16 mouse cellular contexts compared by ENCODE assay signal in genomic region chr4:133121974-133122637, GRCm38 (mm10). TPM values are rescaled to one million over a fixed set of nuclear protein-coding genes. Genes with fewer than 3 reads are reported as not detected.
DNase-seq lines count a peak whose midpoint lies in the region; ATAC-seq lines count a peak whose summit lies in the region.
"Had no signal": no experiment of that assay in that cellular context is flagged by ENCODE, and none has a peak within 500 bp of the region (broad histone marks: within the 10 kb centered on the region; RNA-seq: fewer than 3 reads in every experiment).

No protein-coding gene starts in this region.

- H3K9me3 ChIP-seq in intestine, embryonic 15.5 days: no peaks in the 10 kb centered on the region
- H3K9me3 ChIP-seq: embryonic facial prominence, embryonic 15.5 days; forebrain, embryonic 15.5 days; midbrain, embryonic 12.5 days had no signal

- no peaks in the 10 kb centered on the region for H3K36me3 ChIP-seq in intestine, embryonic 15.5 days
- H3K36me3 ChIP-seq: embryonic facial prominence, embryonic 15.5 days; forebrain, embryonic 15.5 days; midbrain, embryonic 12.5 days had no signal

- no peak overlapping the region for H3K4me2 ChIP-seq in intestine, embryonic 15.5 days (replicated peaks)
- H3K4me2 ChIP-seq: embryonic facial prominence, embryonic 15.5 days; forebrain, embryonic 15.5 days; midbrain, embryonic 12.5 days had no signal

- DNase-seq in gastrocnemius, postnatal 25 days: peak; percentile 16
- DNase-seq in gastrocnemius, adult 8-10 months (ENCODE audit: low spot score in 2 of 2): no peak
- peak; percentile 18 to 31 for DNase-seq in kidney, postnatal 36 days
- DNase-seq in kidney, adult 9 months: no peak
- DNase-seq in ES-CJ7 (ENCODE audit: low read depth, low spot score): peak; percentile 99
- no peak for DNase-seq in layer of hippocampus, postnatal 10 days (ENCODE audit: low spot score in 2 of 2)
- no peak for DNase-seq in frontal cortex, postnatal 10 days (ENCODE audit: low spot score in 2 of 2)
- DNase-seq: cerebellum, postnatal 36 days; layer of hippocampus, adult 9-11 months; liver, postnatal 0 days; thymus, postnatal 36 days had no signal

- WGBS in intestine, embryonic 15.5 days: 15% methylated on average over 5 of the region's 5 CpGs

- peak; percentile 58 for ATAC-seq in intestine, embryonic 15.5 days
- ATAC-seq: forebrain, embryonic 15.5 days; hindbrain, postnatal 0 days; liver, postnatal 0 days had no signal

- peak overlapping the region; percentile 18; the same call in 1 of the 2 replicates for H3K27ac ChIP-seq in intestine, embryonic 15.5 days
- H3K27ac ChIP-seq: forebrain, embryonic 15.5 days; hindbrain, postnatal 0 days; midbrain, embryonic 12.5 days had no signal

- H3K9ac ChIP-seq in intestine, embryonic 15.5 days: no peak overlapping the region
- H3K9ac ChIP-seq: embryonic facial prominence, embryonic 15.5 days; forebrain, embryonic 15.5 days; liver, postnatal 0 days; midbrain, embryonic 12.5 days had no signal

- no peaks in the 10 kb centered on the region for H3K27me3 ChIP-seq in intestine, embryonic 15.5 days (replicated peaks)
- H3K27me3 ChIP-seq: embryonic facial prominence, embryonic 15.5 days; forebrain, embryonic 15.5 days had no signal

- no peak overlapping the region for H3K4me3 ChIP-seq in intestine, embryonic 15.5 days (replicated peaks)
- H3K4me3 ChIP-seq: embryonic facial prominence, embryonic 15.5 days; forebrain, embryonic 15.5 days; midbrain, embryonic 12.5 days had no signal

- H3K4me1 ChIP-seq in intestine, embryonic 15.5 days (replicated peaks): peaks cover 28% of the 10 kb centered on the region

RNA-seq across cellular contexts. Expression of gene Wasf2, which starts 8.2 kb away (rescaled TPM):
- total RNA-seq in gastrocnemius, postnatal 25 days (2021): 10 to 100 TPM; 33.8 to 39.7 TPM
- 10 to 100 TPM; 18.8 to 27.9 (median 27.3) TPM for total RNA-seq in gastrocnemius, adult 8-10 months (2022)
- 92.5 and 115 TPM in 2 replicates for polyA plus RNA-seq in intestine, embryonic 15.5 days (2015; fragmentation: Nextera tagmentation; extraction: Ambion mirVana)
- 10 to 100 TPM; 42.3 to 42.7 TPM for total RNA-seq in layer of hippocampus, postnatal 10 days (2021)

Comparison
In these comparisons a context has a peak if more than half of its experiments do, and no peak if none do; other contexts are left out.
1. DNase-seq: peak in gastrocnemius, postnatal 25 days (single experiment), kidney, postnatal 36 days (2 of 2) and ES-CJ7 (single experiment); none in gastrocnemius, adult 8-10 months (0 of 2), kidney, adult 9 months (single experiment), layer of hippocampus, postnatal 10 days (0 of 2) and frontal cortex, postnatal 10 days (0 of 2).